Mouse (Mus musculus) hindbrain, embryonic 14.5 days (tissue): ENCODE measurements at regions not wholly inside any gene's neighbourhood (a gene's known extent, or its start where the extent isn't known, plus 50 kb on each side); places are given as distances from the start of the nearest gene placed in this dataset.

ENCODE experiments used
- ATAC-seq: fragments of 200-750 bp; cut with Nextera tagmentation; 2 replicates; pipeline ENCODE4 v1.8.0; 2017; ENCODE audit warnings: moderate number of reproducible peaks, mild to moderate bottlenecking, moderate TSS enrichment, moderate library complexity; ENCODE audit not compliant: low FRiP score
- DNase-seq: peaks from one replicate; pipeline ENCODE4 v3.0.0-alpha.2; 2015; ENCODE audit warnings: low spot score
- H3K27ac ChIP-seq: fragments of 300-500 bp; sonication (generic); 2 replicates; pipeline ENCODE4 v1.5.1; 2014; ENCODE audit warnings: mild to moderate bottlenecking, moderate library complexity
- H3K27me3 ChIP-seq: fragments of 300-500 bp; sonication (generic); 2 replicates; pipeline ENCODE4 v1.6.1; 2014; ENCODE audit warnings: mild to moderate bottlenecking, low read length, mixed read lengths; ENCODE audit not compliant: control insufficient read depth, insufficient read depth
- H3K36me3 ChIP-seq: fragments of 300-500 bp; sonication (generic); replicated peaks from 2 replicates; pipeline ENCODE4 v1.6.1; 2014; ENCODE audit not compliant: control insufficient read depth, insufficient read depth
- H3K4me1 ChIP-seq: fragments of 300-500 bp; sonication (generic); replicated peaks from 2 replicates; pipeline ENCODE4 v1.6.1; 2014; ENCODE audit warnings: antibody characterized with exemption, low read length, mixed read lengths; ENCODE audit not compliant: control insufficient read depth, insufficient read depth
- H3K4me2 ChIP-seq: fragments of 300-500 bp; sonication (generic); replicated peaks from 2 replicates; pipeline ENCODE4 v1.6.1; 2014; ENCODE audit warnings: mild to moderate bottlenecking, moderate library complexity
- H3K4me3 ChIP-seq: fragments of 300-500 bp; sonication (generic); replicated peaks from 2 replicates; pipeline ENCODE4 v1.5.1; 2014; ENCODE audit warnings: mild to moderate bottlenecking, low read length
- H3K9ac ChIP-seq: fragments of 300-500 bp; sonication (generic); 2 replicates; pipeline ENCODE4 v1.6.1; 2014
- H3K9me3 ChIP-seq: fragments of 300-500 bp; sonication (generic); 2 replicates; pipeline ENCODE4 v1.6.1; 2016; ENCODE audit warnings: low read length; ENCODE audit not compliant: control insufficient read depth
- WGBS: fragments of 180-500 bp; shearing (Covaris S2); extraction: QIAGEN DNeasy Blood & Tissue Kit; methylation state at CpG from one replicate; pipeline ENCODE4 v1.1.7; 2014; 5-methylcytosine and 5-hydroxymethylcytosine counted together

DNA sequence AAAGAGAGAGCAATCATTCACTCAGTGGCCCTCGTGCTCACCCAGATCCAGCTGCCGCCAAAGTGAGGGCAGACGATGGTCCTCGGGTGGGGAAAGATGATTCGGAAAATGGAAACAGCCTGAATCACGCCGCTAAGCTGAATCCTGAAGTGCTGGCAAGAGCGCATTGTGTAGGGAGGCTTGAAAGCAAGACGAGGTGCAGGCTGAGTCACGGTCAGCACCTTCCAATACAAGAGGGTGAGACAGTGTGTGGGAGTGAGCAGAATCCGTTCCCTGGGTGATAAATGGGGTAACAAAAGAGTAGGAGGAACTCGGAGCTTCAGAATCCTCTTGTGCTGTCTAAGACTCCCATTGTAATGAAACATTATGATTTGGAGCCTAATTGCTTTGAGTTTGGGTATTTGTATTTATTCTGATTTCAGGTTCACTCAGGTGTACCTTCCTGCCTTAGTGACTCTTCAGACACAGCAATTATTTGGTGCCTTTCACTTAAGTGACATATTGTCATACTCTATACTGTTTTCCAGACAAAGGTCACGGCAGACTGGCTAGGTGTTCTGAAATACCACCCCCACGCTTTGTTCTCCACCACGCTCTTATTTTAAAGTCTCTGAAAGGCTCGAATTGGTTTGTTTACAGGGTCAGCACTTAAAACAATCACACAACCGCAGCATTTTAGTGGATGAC, 70.0 kb downstream of the Mbip start:
- H3K9ac ChIP-seq: 0 out of 2 replicates have a peak overlapping the region, but pooled peaks have one; percentile 21
- WGBS: 33% methylated on average over 17 of the region's 17 CpGs

DNA sequence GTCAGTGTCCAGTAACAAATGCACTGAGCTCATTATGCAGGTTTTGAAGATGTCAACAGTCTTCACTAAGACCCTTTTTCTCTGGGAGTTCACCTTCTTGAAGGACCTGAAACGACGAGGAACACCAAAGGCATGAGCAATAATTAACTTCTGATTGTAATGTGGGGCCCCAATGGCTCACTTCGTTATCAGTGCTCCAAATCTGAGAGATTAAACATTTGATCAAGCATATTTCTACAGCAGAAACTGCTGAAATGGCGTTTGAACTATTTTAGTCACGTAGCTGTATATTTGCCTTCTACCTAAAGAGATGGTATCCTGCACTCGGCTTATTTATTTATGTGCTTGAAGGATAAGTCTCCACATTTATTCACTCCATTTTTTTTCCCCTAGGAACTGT, 80.6 kb downstream of the Mbip start:
- WGBS: 84% methylated on average over 6 of the region's 6 CpGs
- no peak overlapping the region for H3K27ac ChIP-seq
- H3K27me3 ChIP-seq: no peaks in the 10 kb centered on the region
- ATAC-seq (no peak), DNase-seq (no peak)
- no peak overlapping the region for H3K4me3 ChIP-seq
- no peak overlapping the region for H3K4me2 ChIP-seq
- no peak overlapping the region for H3K9ac ChIP-seq
- no peaks in the 10 kb centered on the region for H3K36me3 ChIP-seq
- H3K4me1 ChIP-seq: no peaks in the 10 kb centered on the region
- no peaks in the 10 kb centered on the region for H3K9me3 ChIP-seq

More for the DNA sequence above, 70.0 kb downstream of the Mbip start:
- Histone ChIP-seq H3K4me1 (peaks cover 4% of the 10 kb centered on the region; the same call in 1 of the 2 replicates), H3K36me3 (no peaks in the 10 kb centered on the region), H3K27ac (no peak overlapping the region), H3K4me3 (no peak overlapping the region), H3K9me3 (no peaks in the 10 kb centered on the region), H3K4me2 (peak overlapping the region; percentile 37), H3K27me3 (no peaks in the 10 kb centered on the region)
- DNase-seq: no peak
- ATAC-seq: peak; percentile 34; the same call in 1 of the 2 replicates

DNA sequence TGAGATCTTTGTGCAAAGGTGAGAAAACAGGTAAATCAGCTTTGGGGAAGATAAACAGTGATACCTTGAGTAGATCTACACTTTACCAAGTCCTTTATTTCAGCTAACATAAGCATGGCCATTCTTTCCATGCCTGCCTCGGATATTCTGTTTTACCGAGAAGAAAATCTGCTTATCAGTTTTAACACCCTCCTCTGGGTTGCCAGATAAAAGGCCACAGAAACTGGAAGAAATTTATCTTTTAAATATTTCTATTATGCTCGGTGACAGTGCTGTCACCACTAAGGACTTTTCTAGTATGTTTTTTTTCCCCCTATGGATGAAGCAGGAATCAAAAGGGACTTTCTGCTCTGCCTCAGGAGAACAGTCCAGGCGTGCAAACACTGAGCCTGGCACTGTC, 84.2 kb downstream of the Mbip start:
- Histone ChIP-seq H3K4me2 (no peak overlapping the region), H3K27me3 (no peaks in the 10 kb centered on the region), H3K27ac (no peak overlapping the region), H3K9ac (no peak overlapping the region), H3K9me3 (no peaks in the 10 kb centered on the region), H3K4me3 (no peak overlapping the region), H3K4me1 (peaks cover 11% of the 10 kb centered on the region), H3K36me3 (no peaks in the 10 kb centered on the region)
- 75% methylated on average over 4 of the region's 4 CpGs for WGBS
- ATAC-seq (no peak), DNase-seq (no peak)

DNA sequence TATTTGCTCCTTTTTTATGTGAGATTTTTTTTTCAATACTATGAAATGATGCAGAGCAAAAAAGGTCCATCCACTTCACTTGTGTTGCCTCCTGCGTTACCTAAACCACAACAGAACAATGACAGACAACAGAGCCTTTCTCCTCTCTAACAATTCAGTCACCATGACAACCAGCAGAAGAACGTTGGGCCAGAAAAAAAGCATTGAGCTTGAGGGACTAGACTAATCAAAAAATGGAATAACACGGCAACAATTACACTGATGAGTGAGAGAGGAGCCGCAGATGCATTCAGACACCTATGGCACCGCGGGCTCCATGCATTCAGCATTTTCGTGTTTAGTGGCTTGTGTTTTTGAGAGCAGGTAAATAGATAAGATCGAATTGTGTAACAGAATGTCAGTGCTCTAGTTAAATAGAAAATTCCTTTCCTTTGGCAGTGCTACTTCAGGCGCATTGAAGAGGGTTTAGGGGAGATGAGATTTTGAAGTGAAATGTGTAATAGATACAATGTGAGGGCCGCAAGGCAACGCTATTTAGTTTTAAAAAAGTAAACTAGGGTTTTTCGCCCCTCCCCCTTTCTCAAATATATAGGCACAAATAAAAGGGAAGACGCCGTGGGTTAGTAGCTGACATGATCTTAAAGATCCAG, 87.2 kb downstream of the Mbip start:
- H3K4me1 ChIP-seq: peaks cover 11% of the 10 kb centered on the region
- no peaks in the 10 kb centered on the region for H3K9me3 ChIP-seq
- H3K36me3 ChIP-seq: no peaks in the 10 kb centered on the region
- no peak overlapping the region for H3K4me3 ChIP-seq
- no peak overlapping the region for H3K9ac ChIP-seq
- DNase-seq (peak; percentile 68), ATAC-seq (peak; percentile 72)
- WGBS: 34% methylated on average over 14 of the region's 14 CpGs
- H3K4me2 ChIP-seq: peak overlapping the region; percentile 32
- peak overlapping the region; percentile 75 for H3K27ac ChIP-seq
- no peaks in the 10 kb centered on the region for H3K27me3 ChIP-seq

DNA sequence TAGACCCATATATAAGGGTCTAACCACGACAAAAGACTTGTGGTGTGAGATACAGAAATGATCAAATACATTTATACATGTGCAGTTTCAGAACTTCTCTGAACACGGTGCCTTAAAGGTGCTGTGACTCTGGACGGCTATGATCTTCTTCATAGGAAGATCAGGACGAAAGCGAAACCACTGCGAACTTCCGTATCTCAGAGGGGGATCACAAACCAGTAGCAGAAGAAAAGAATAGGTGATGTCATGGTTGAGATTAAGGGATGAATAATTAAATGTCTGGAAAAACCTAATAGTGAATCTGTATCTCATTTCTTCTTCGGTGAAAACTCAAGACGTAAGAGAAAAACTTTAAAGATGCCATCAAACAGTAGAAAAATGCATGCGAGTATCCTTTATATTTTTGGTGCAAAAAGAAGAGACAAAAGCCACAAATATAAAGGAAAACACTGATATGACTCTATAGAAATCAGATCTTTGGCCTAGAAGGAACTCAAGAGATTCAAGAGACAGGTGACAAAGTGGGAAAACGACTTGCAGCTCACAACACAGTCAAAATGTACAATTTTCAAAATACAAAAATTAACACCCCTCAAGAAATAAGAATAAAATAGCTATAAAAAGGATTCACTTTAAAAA, 89.3 kb downstream of the Mbip start:
- WGBS: 86% methylated on average over 11 of the region's 11 CpGs
- Histone ChIP-seq H3K4me2 (no peak overlapping the region), H3K4me1 (peaks cover 11% of the 10 kb centered on the region), H3K9me3 (no peaks in the 10 kb centered on the region), H3K4me3 (no peak overlapping the region), H3K9ac (no peak overlapping the region), H3K27ac (no peak overlapping the region), H3K27me3 (no peaks in the 10 kb centered on the region), H3K36me3 (no peaks in the 10 kb centered on the region)
- ATAC-seq (no peak), DNase-seq (no peak)

DNA sequence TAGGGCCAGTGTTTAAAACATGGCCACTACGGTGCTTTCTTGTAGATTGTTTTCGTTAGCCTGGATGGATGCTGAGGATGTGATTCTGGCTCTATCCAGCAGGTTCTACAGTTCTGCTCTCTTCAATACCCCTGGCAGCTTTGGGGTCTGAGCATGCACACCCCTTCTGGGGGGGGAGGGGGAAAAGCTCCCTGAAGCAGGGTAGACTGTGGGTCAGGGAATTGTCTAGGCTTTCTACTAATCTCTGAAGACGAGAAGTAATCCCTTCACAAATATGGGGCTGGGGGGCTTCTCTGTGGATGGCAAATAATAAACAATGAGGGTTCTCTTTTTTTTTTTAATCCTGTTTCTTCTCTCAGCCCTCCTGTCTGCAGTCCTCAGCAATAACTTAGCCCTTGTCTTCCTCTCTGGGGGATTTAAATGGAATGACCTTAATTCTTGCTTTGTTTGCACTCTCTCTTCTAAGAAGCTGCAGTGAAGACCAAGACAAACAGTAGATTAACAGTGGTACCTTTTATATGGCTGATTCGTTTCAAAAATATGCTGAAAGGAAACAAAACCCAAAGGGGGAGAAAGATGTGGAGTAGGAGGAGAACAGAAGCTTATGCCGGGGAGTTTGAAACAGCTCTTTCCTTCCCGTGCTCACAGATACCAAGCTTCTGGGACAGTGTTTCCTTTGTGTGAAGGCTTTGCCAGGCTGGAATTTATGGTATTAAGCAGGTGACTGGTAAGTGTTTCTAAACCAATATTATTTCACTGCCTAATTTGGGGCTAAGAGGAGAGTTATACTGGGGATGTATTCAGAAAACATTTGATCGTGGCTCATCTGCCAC, 92.9 kb downstream of the Mbip start:
- Histone ChIP-seq H3K4me3 (no peak overlapping the region), H3K4me1 (peaks cover 3% of the 10 kb centered on the region; the same call in 1 of the 2 replicates), H3K9ac (no peak overlapping the region), H3K9me3 (no peaks in the 10 kb centered on the region), H3K27me3 (no peaks in the 10 kb centered on the region), H3K27ac (no peak overlapping the region; the same call in 1 of the 2 replicates), H3K36me3 (no peaks in the 10 kb centered on the region), H3K4me2 (no peak overlapping the region)
- DNase-seq (no peak), ATAC-seq (no peak)
- WGBS: 62% methylated on average over 7 of the region's 7 CpGs

DNA sequence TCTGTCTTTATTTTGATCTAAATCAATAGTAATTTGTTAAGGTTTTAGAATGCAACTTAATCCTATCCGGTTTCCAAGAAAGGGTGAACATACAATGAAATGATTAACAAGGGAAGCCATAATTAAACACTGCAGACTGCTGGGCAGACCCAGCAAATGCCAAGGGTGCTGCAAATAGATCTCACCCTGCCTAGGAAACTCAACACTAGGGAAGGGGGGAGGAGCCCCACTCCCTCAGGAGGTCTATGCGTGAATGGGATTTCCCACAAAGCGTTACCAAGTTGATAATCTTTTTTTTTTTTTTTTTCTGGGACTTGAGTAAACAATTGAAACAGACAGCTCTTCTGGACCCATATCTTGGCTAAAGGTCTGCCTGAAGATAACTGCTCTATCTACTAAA, 95.4 kb downstream of the Mbip start:
- Histone ChIP-seq H3K4me2 (no peak overlapping the region), H3K9me3 (no peaks in the 10 kb centered on the region), H3K27me3 (no peaks in the 10 kb centered on the region), H3K9ac (no peak overlapping the region), H3K4me3 (no peak overlapping the region), H3K4me1 (peaks cover 3% of the 10 kb centered on the region; the same call in 1 of the 2 replicates), H3K36me3 (no peaks in the 10 kb centered on the region), H3K27ac (no peak overlapping the region)
- ATAC-seq (no peak), DNase-seq (no peak)
- 21% methylated on average over 3 of the region's 3 CpGs for WGBS

DNA sequence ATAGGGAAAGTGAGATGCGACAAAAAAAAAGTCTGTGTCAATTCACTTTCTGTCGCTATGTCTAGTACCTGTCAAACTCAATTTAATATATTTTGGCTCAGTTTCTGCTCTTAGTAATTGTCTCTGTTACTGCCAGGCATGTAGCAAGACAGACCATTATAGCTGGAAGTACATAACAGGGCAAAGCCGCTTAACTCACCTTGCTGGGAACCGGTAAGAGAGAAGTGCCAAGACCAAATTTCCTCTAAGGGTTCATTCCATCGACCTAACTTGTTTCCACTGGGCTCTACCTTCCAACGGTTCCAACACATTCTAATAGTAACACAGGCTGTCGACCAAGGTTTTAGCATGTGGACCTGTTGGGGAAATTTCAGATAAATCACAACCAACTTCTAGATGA, 99.3 kb downstream of the Mbip start:
- Histone ChIP-seq H3K4me3 (no peak overlapping the region), H3K4me1 (0 out of 2 replicates have a peak, but pooled peaks cover 3% of the 10 kb centered on the region), H3K9me3 (no peaks in the 10 kb centered on the region), H3K27me3 (no peaks in the 10 kb centered on the region), H3K4me2 (no peak overlapping the region), H3K9ac (no peak overlapping the region), H3K36me3 (no peaks in the 10 kb centered on the region), H3K27ac (no peak overlapping the region)
- ATAC-seq (no peak), DNase-seq (no peak)
- 95% methylated on average over 7 of the region's 7 CpGs for WGBS

DNA sequence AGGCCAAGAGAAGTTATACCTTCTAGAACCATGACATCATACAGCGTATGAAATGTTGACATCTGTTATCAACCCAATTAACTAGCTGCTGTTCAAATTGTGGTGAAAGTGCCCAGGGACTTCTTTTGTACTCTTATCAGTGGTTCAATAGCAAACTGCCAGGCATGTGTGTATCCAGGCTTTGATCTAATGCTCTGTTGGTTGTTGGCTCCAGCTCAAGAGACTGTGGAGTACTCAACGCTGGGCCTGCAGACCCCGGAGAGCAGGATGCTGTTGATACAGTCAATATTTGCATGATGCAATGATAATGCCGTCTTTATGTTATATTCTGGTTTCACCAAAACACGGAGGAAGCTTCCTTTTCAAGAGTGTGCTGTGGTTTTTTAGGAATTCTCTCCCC, 102.9 kb downstream of the Mbip start:
- Histone ChIP-seq H3K36me3 (no peaks in the 10 kb centered on the region), H3K9ac (no peak overlapping the region), H3K4me3 (no peak overlapping the region), H3K27ac (no peak overlapping the region), H3K27me3 (no peaks in the 10 kb centered on the region), H3K4me2 (no peak overlapping the region), H3K4me1 (no peaks in the 10 kb centered on the region), H3K9me3 (no peaks in the 10 kb centered on the region)
- DNase-seq (no peak), ATAC-seq (no peak)
- 69% methylated on average over 5 of the region's 5 CpGs for WGBS
